In the genomic region with DNA sequence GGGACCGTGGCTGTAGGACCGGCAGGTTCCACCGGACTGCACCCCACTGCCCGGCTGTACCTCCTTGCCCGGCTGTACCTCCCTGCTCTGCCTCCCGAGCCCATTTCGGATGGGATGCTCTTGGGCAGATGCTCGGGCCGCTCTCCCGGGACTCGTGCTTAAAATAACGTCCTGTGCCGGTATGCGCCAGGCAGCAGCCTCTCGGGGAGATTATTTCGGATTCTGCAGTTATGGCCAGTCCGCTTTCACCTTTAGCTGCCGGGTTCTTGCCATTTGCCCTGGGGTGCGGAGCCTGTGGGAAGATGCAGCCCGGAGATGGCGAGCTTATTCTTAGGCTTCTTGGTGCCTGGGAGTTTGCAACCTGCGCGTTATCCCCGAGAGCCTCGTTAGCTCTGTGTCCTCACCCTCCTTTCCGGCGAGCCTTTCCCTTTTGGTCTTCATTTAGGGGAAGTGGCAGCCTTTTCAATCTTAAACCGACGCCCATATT, we compare ENCODE assay signal across 8 mouse cellular contexts. TPM values are rescaled to one million over a fixed set of nuclear protein-coding genes. Genes with fewer than 3 reads are reported as not detected.
DNase-seq lines count a peak whose midpoint lies in the region; ATAC-seq and TF ChIP-seq lines count a peak whose summit lies in the region.

No protein-coding gene starts in this region.

- ATAC-seq in kidney, postnatal 0 days (replicated peaks; ENCODE audit: low FRiP score, low read depth), result no peak; the same call in 1 of the 2 replicates
- no peak for ATAC-seq in liver, embryonic 11.5 days (replicated peaks; ENCODE audit: low FRiP score)

- no peaks in the 10 kb centered on the region for H3K27me3 ChIP-seq in kidney, postnatal 0 days (ENCODE audit: insufficient read depth, low read length)
- peaks cover 14% of the 10 kb centered on the region for H3K27me3 ChIP-seq in liver, embryonic 11.5 days (replicated peaks; ENCODE audit: control insufficient read depth, insufficient read depth, low read length)
- H3K27me3 ChIP-seq in myocyte (ENCODE audit: control insufficient read depth, insufficient read depth, insufficient read length), result no peaks in the 10 kb centered on the region

- TF ChIP-seq CTCF in kidney, postnatal 0 days (IDR thresholded peaks at IDR 0.05; ENCODE audit: low read depth), result no peak

- under 1% methylated on average over 29 of the region's 29 CpGs for WGBS in kidney, postnatal 0 days
- WGBS in liver, embryonic 11.5 days, result under 1% methylated on average over 29 of the region's 29 CpGs

- peak overlapping the region; percentile 75 for H3K9ac ChIP-seq in kidney, postnatal 0 days (ENCODE audit: low read depth, low read length)
- H3K9ac ChIP-seq in liver, embryonic 11.5 days (ENCODE audit: low read depth, low read length), result peak overlapping the region; percentile 80

- H3K4me2 ChIP-seq in kidney, postnatal 0 days (ENCODE audit: low read length), result peak overlapping the region; percentile 92
- peak overlapping the region; percentile 98 for H3K4me2 ChIP-seq in liver, embryonic 11.5 days
- peak overlapping the region; percentile 90 for H3K4me2 ChIP-seq in myocyte (ENCODE audit: low read depth)

- peak overlapping the region; percentile 63; the same call in 1 of the 2 replicates for H3K27ac ChIP-seq in kidney, postnatal 0 days
- peak overlapping the region; percentile 69 for H3K27ac ChIP-seq in liver, embryonic 11.5 days (ENCODE audit: low read depth, low read length)

- H3K9me3 ChIP-seq in kidney, postnatal 0 days (replicated peaks; ENCODE audit: low read length), result no peaks in the 10 kb centered on the region
- H3K9me3 ChIP-seq in liver, embryonic 11.5 days (ENCODE audit: control insufficient read depth, low read length), result no peaks in the 10 kb centered on the region

- peak overlapping the region; percentile 89 for H3ac ChIP-seq in myocyte (ENCODE audit: control insufficient read depth, insufficient read length)

- H3K36me3 ChIP-seq in kidney, postnatal 0 days (ENCODE audit: insufficient read depth, low read length), result no peaks in the 10 kb centered on the region
- no peaks in the 10 kb centered on the region for H3K36me3 ChIP-seq in liver, embryonic 11.5 days (ENCODE audit: control insufficient read depth, insufficient read depth, low read length)
- no peaks in the 10 kb centered on the region for H3K36me3 ChIP-seq in myocyte (ENCODE audit: control insufficient read depth, insufficient read depth)

- 0 out of 2 replicates have a peak, but pooled peaks cover 4% of the 10 kb centered on the region for H3K4me1 ChIP-seq in kidney, postnatal 0 days (replicated peaks; ENCODE audit: insufficient read depth, low read length)
- no peaks in the 10 kb centered on the region for H3K4me1 ChIP-seq in liver, embryonic 11.5 days (replicated peaks; ENCODE audit: control insufficient read depth, insufficient read depth, low read length)

- TF ChIP-seq POLR2A in myocyte (IDR thresholded peaks at IDR 0.05; ENCODE audit: insufficient read length, low read depth), result no peak

- peaks cover 46% of the 10 kb centered on the region for H3K79me2 ChIP-seq in myocyte (ENCODE audit: control insufficient read depth, insufficient read depth)

- peak; percentile 44 for DNase-seq in kidney, postnatal 0 days (ENCODE audit: low spot score)
- DNase-seq in kidney, adult 18-20 months, result no peak
- peak; percentile 29 for DNase-seq in ES-CJ7 (ENCODE audit: low read depth, low spot score)
- peak; percentile 73 for DNase-seq in embryo, embryonic 9.5 days (ENCODE audit: extremely low spot score)
- DNase-seq in heart, postnatal 4 days, result peak; percentile 18
- DNase-seq in liver, embryonic 11.5 days (ENCODE audit: low spot score), result peak; percentile 68
- DNase-seq in adrenal gland, adult 18-20 months (ENCODE audit: low spot score in 2 of 2), result no peak

- peak overlapping the region; percentile 74 for H3K4me3 ChIP-seq in kidney, postnatal 0 days (replicated peaks; ENCODE audit: low read depth, low read length)
- H3K4me3 ChIP-seq in liver, embryonic 11.5 days (ENCODE audit: low read depth, low read length), result peak overlapping the region; percentile 78
- peak overlapping the region; percentile 76 for H3K4me3 ChIP-seq in myocyte

TF ChIP-seq in myocyte, 11 proteins besides CTCF, POLR2A, EP300 and RAD21:
- TF ChIP-seq CEBPB (IDR thresholded peaks at IDR 0.05; ENCODE audit: insufficient read depth, poor library complexity, severe bottlenecking) (no peak), MAX (IDR thresholded peaks at IDR 0.05; ENCODE audit: low read depth) (no peak), TCF3 (IDR thresholded peaks at IDR 0.05; ENCODE audit: insufficient read length, low read depth) (no peak)

RNA-seq across cellular contexts. Expression of gene Myo5a, which starts 0.9 kb away (rescaled TPM):
- polyA plus RNA-seq in kidney, postnatal 0 days (2015; fragmentation: Nextera tagmentation; extraction: Ambion mirVana), result 11.8 and 13.5 TPM in 2 replicates
- total RNA-seq in heart, postnatal 4 days (2021), result 10 to 100 TPM; 23.9 to 24.6 TPM
- 7.0 and 7.5 TPM in 2 replicates for polyA plus RNA-seq in liver, embryonic 11.5 days (2014; fragmentation: Nextera tagmentation; extraction: Ambion mirVana)
- polyA plus RNA-seq in myocyte (2012; fragmentation: generic; extraction: Trizol), result 15.4 TPM
- 10 to 100 TPM; 45.2 to 45.4 TPM for total RNA-seq in adrenal gland, adult 18-20 months (2021)

RNA-seq across cellular contexts. Expression of gene Arpp19, which starts 34.3 kb away (rescaled TPM):
- 360 and 366 TPM in 2 replicates for polyA plus RNA-seq in kidney, postnatal 0 days (2015; fragmentation: Nextera tagmentation; extraction: Ambion mirVana)
- total RNA-seq in heart, postnatal 4 days (2021), result 100 to 1,000 TPM; 154 to 179 TPM
- 322 and 335 TPM in 2 replicates for polyA plus RNA-seq in liver, embryonic 11.5 days (2014; fragmentation: Nextera tagmentation; extraction: Ambion mirVana)
- 160 TPM for polyA plus RNA-seq in myocyte (2012; fragmentation: generic; extraction: Trizol)
- total RNA-seq in adrenal gland, adult 18-20 months (2021), result 100 to 1,000 TPM; 248 to 319 TPM

Comparison
In these comparisons a context has a peak if more than half of its experiments do, and no peak if none do; other contexts are left out.
1. DNase-seq: peak in kidney, postnatal 0 days (single experiment), ES-CJ7 (single experiment), embryo, embryonic 9.5 days (single experiment), heart, postnatal 4 days (single experiment) and liver, embryonic 11.5 days (single experiment); none in kidney, adult 18-20 months (single experiment) and adrenal gland, adult 18-20 months (0 of 2).
2. Peak in every context shown above with its lines, with median percentiles within 50 percentile points of each other: H3K4me2 ChIP-seq and H3K4me3 ChIP-seq.